Mouse (Mus musculus) thymus, adult 2 months (tissue): ENCODE results near the gene Syt1.

Experiments
- CTCF ChIP-seq: fragments of 200-500 bp; IDR thresholded peaks from 2 replicates; pipeline ENCODE4 v1.5.1; 2012; ENCODE audit warnings: mild to moderate bottlenecking, control low read depth, low read length, moderate library complexity, borderline replicate concordance; ENCODE audit not compliant: control insufficient read depth, poor library complexity, insufficient read depth; ENCODE audit errors: extremely low read depth
- POLR2A ChIP-seq: fragments of 200-500 bp; IDR thresholded peaks from 2 replicates; pipeline ENCODE4 v1.6.1; 2012; ENCODE audit warnings: mild to moderate bottlenecking, low read length, control low read depth, moderate library complexity; ENCODE audit not compliant: control insufficient read depth, poor library complexity, insufficient read depth; ENCODE audit errors: extremely low read depth

GRCm38 (mm10) chr10:108466539-108466938, 544.2 kb downstream of the Syt1 start:
- TF ChIP-seq CTCF (no peak), POLR2A (no peak)
